Mouse (Mus musculus): ENCODE data around the gene Lmf1. TPM values are rescaled to one million over a fixed set of nuclear protein-coding genes. Genes with fewer than 3 reads are reported as not detected.

The Lmf1 gene
- polyA plus RNA-seq, 1 experiment: 10.9 TPM

- H3K4me3 ChIP-seq (ENCODE audit: low read depth, low read length): no peak overlapping the region
- no peaks in the 10 kb centered on the region for H3K36me3 ChIP-seq (ENCODE audit: control insufficient read depth, insufficient read depth, low read length)
- no peaks in the 10 kb centered on the region for H3K4me1 ChIP-seq (ENCODE audit: control insufficient read depth, insufficient read depth, insufficient read length, low read length)
- no peaks in the 10 kb centered on the region for H3K27me3 ChIP-seq (ENCODE audit: control insufficient read depth, insufficient read depth, low read length)
- WGBS: 77% methylated on average over 7 of the region's 7 CpGs
- no peak overlapping the region for H3K27ac ChIP-seq (ENCODE audit: insufficient read depth, low read depth, low read length)
- TF ChIP-seq CTCF (IDR thresholded peaks at IDR 0.05; ENCODE audit: extremely low read depth, insufficient read length, insufficient replicate concordance, low read depth, low read length) (no peak), POLR2A (IDR thresholded peaks at IDR 0.05; ENCODE audit: low read depth, low read length) (no peak)
Observed at GRCm38 (mm10) chr17:25668481-25669055, 89.7 kb downstream of the Lmf1 start.

DNA sequence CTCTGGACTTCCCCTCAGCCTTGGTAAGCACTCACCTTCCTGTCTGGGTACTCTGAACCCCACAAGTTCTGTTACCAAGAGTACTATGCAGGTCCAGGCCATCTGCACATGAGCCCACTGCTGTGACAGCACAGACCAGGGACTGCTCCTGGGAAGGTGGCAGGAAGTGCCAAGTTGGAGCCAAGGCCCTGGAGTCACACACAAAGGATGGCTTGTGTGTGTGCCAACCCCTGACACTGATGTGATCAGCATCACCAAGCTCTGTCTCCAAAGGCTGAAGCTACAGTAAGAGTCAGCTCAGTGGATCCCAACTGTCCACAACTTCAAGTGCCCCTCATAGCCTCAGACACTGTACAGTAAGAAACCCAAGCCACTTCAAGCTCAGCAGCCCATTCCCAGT, 94.1 kb downstream of the Lmf1 start:
- no peaks in the 10 kb centered on the region for H3K36me3 ChIP-seq (ENCODE audit: control insufficient read depth, insufficient read depth, low read length)
- H3K27ac ChIP-seq (ENCODE audit: insufficient read depth, low read depth, low read length): no peak overlapping the region
- H3K27me3 ChIP-seq (ENCODE audit: control insufficient read depth, insufficient read depth, low read length): no peaks in the 10 kb centered on the region
- no peak overlapping the region for H3K4me3 ChIP-seq (ENCODE audit: low read depth, low read length)
- TF ChIP-seq CTCF (IDR thresholded peaks at IDR 0.05; ENCODE audit: extremely low read depth, insufficient read length, insufficient replicate concordance, low read depth, low read length) (no peak), POLR2A (IDR thresholded peaks at IDR 0.05; ENCODE audit: low read depth, low read length) (no peak)
- no peaks in the 10 kb centered on the region for H3K4me1 ChIP-seq (ENCODE audit: control insufficient read depth, insufficient read depth, insufficient read length, low read length)

- Histone ChIP-seq H3K27ac (ENCODE audit: insufficient read depth, low read depth, low read length) (no peak overlapping the region), H3K36me3 (ENCODE audit: control insufficient read depth, insufficient read depth, low read length) (no peaks in the 10 kb centered on the region), H3K27me3 (ENCODE audit: control insufficient read depth, insufficient read depth, low read length) (no peaks in the 10 kb centered on the region), H3K4me1 (ENCODE audit: control insufficient read depth, insufficient read depth, insufficient read length, low read length) (0 out of 2 replicates have a peak, but pooled peaks cover 1% of the 10 kb centered on the region), H3K4me3 (ENCODE audit: low read depth, low read length) (no peak overlapping the region)
- 71% methylated on average over 6 of the region's 6 CpGs for whole genome bisulfite sequencing
- TF ChIP-seq CTCF (IDR thresholded peaks at IDR 0.05; ENCODE audit: extremely low read depth, insufficient read length, insufficient replicate concordance, low read depth, low read length) (no peak), POLR2A (IDR thresholded peaks at IDR 0.05; ENCODE audit: low read depth, low read length) (no peak)
Observed at GRCm38 (mm10) chr17:25677969-25678368, 99.1 kb downstream of the Lmf1 start.

- Histone ChIP-seq H3K27ac (ENCODE audit: insufficient read depth, low read depth, low read length) (no peak overlapping the region), H3K36me3 (ENCODE audit: control insufficient read depth, insufficient read depth, low read length) (no peaks in the 10 kb centered on the region), H3K4me1 (ENCODE audit: control insufficient read depth, insufficient read depth, insufficient read length, low read length) (0 out of 2 replicates have a peak, but pooled peaks cover 1% of the 10 kb centered on the region), H3K4me3 (ENCODE audit: low read depth, low read length) (no peak overlapping the region), H3K27me3 (ENCODE audit: control insufficient read depth, insufficient read depth, low read length) (no peaks in the 10 kb centered on the region)
- WGBS: 30% methylated on average over 5 of the region's 5 CpGs
- TF ChIP-seq POLR2A (IDR thresholded peaks at IDR 0.05; ENCODE audit: low read depth, low read length) (no peak), CTCF (IDR thresholded peaks at IDR 0.05; ENCODE audit: extremely low read depth, insufficient read length, insufficient replicate concordance, low read depth, low read length) (no peak)
Observed at GRCm38 (mm10) chr17:25679818-25680217, 100.9 kb downstream of the Lmf1 start.

- Histone ChIP-seq H3K27ac (ENCODE audit: insufficient read depth, low read depth, low read length) (no peak overlapping the region), H3K36me3 (ENCODE audit: control insufficient read depth, insufficient read depth, low read length) (no peaks in the 10 kb centered on the region), H3K4me3 (ENCODE audit: low read depth, low read length) (no peak overlapping the region), H3K4me1 (ENCODE audit: control insufficient read depth, insufficient read depth, insufficient read length, low read length) (0 out of 2 replicates have a peak, but pooled peaks cover 1% of the 10 kb centered on the region), H3K27me3 (ENCODE audit: control insufficient read depth, insufficient read depth, low read length) (no peaks in the 10 kb centered on the region)
- TF ChIP-seq POLR2A (IDR thresholded peaks at IDR 0.05; ENCODE audit: low read depth, low read length): no peak
- no peak for TF ChIP-seq CTCF (IDR thresholded peaks at IDR 0.05; ENCODE audit: extremely low read depth, insufficient read length, insufficient replicate concordance, low read depth, low read length)
- 69% methylated on average over 4 of the region's 4 CpGs for WGBS
Observed at GRCm38 (mm10) chr17:25681636-25682035, 102.8 kb downstream of the Lmf1 start.

DNA sequence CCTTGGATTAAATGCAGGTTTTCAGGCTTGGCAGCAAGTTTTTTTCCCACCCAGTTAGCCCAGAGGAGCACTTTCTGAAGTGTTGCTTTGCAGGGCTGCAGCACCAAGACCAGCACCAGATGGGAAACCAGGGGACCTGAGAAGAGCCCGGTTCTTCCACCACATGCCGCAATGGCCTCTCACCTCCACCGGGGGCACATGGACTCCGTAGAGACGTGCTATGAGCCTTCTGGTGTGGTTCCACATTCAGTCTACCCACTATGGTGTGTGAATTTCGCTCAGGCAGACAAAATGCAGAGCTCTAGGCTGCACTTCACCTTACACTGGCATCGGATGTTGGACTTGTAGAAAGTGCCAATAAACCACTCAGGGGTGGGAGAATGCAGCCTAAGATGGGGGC, 107.4 kb downstream of the Lmf1 start:
- Histone ChIP-seq H3K27ac (ENCODE audit: insufficient read depth, low read depth, low read length) (no peak overlapping the region), H3K27me3 (ENCODE audit: control insufficient read depth, insufficient read depth, low read length) (no peaks in the 10 kb centered on the region), H3K36me3 (ENCODE audit: control insufficient read depth, insufficient read depth, low read length) (no peaks in the 10 kb centered on the region), H3K4me3 (ENCODE audit: low read depth, low read length) (no peak overlapping the region), H3K4me1 (ENCODE audit: control insufficient read depth, insufficient read depth, insufficient read length, low read length) (no peaks in the 10 kb centered on the region)
- TF ChIP-seq CTCF (IDR thresholded peaks at IDR 0.05; ENCODE audit: extremely low read depth, insufficient read length, insufficient replicate concordance, low read depth, low read length) (peak; percentile 17; the same call in 1 of the 2 replicates), POLR2A (IDR thresholded peaks at IDR 0.05; ENCODE audit: low read depth, low read length) (no peak)
- WGBS: 35% methylated on average over 7 of the region's 7 CpGs

DNA sequence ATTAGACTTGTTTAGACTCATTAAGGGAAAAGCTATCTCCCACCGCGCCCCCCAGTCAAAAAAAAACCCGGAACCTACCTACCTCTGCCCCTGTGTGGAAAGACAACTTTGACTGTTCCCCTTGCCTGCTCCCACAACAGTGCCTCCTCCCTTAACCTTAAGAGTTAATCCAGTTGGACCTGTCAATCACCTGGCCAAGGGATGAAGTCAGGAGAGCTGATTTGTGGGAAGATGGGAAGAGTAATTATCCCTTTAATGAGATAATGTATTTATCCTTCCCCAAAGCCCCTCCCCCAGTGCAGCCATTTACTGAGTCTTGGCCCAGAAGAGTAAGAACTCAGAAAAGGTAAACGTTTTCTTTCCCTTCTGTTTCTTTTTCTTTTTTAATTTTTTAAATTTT, 110.0 kb downstream of the Lmf1 start:
- H3K36me3 ChIP-seq (ENCODE audit: control insufficient read depth, insufficient read depth, low read length): no peaks in the 10 kb centered on the region
- H3K27ac ChIP-seq (ENCODE audit: insufficient read depth, low read depth, low read length): no peak overlapping the region
- TF ChIP-seq CTCF (IDR thresholded peaks at IDR 0.05; ENCODE audit: extremely low read depth, insufficient read length, insufficient replicate concordance, low read depth, low read length): no peak
- no peak for TF ChIP-seq POLR2A (IDR thresholded peaks at IDR 0.05; ENCODE audit: low read depth, low read length)
- H3K4me3 ChIP-seq (ENCODE audit: low read depth, low read length): no peak overlapping the region
- H3K27me3 ChIP-seq (ENCODE audit: control insufficient read depth, insufficient read depth, low read length): no peaks in the 10 kb centered on the region
- 74% methylated on average over 4 of the region's 4 CpGs for WGBS
- no peaks in the 10 kb centered on the region for H3K4me1 ChIP-seq (ENCODE audit: control insufficient read depth, insufficient read depth, insufficient read length, low read length)
